Mouse (Mus musculus) left cerebral cortex, postnatal 4 days (tissue): ENCODE measurements at regions not wholly inside any gene's neighbourhood (a gene's known extent, or its start where the extent isn't known, plus 50 kb on each side); places are given as distances from the start of the nearest gene placed in this dataset.

ENCODE experiments used
- DNase-seq: peaks from one replicate; pipeline ENCODE4 v3.0.0-alpha.2; 2022
- intact Hi-C: fragments of 180-260 bp; cut with DNase I; formaldehyde crosslinking; loops from one replicate; pipeline ENCODE4 v1.15.1; 2025

GRCm38 (mm10) chrX:162235552-162235951, 76.0 kb upstream of the Nhs start:
- intact Hi-C loops = no loop called here
- DNase-seq = no peak

- intact Hi-C loops = no loop called here
- DNase-seq = no peak
These were observed 51.3 kb upstream of the Nhs start for GRCm38 (mm10) chrX:162210848-162211247.
